Mouse (Mus musculus) cerebellum, adult 11 months (tissue): ENCODE results near the gene Gab2.

Experiments
- DNase-seq: peaks from one replicate; pipeline ENCODE4 v3.0.0; 2022

Gab2 gene

DNA sequence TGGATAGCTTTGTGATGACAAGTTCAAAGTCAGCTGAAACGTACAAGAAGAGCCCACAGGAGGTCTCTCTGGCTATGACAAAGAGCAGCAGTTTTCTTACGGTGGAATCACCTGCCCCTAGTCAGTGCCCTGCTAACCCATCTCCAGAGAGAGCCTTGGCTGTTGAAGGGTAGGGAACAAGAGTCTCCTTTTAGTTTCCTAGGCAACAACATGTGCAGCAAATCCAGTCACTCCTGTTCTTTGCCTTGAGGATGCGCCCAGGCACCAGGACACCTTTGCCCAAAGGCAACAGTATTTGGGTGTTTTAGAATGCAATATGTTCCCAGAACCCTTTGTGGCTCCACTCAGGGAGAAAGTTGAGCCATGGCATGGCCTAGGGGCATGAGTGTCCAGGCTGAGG lies 266.9 kb downstream of the Gab2 start:
- DNase-seq: no peak

DNA sequence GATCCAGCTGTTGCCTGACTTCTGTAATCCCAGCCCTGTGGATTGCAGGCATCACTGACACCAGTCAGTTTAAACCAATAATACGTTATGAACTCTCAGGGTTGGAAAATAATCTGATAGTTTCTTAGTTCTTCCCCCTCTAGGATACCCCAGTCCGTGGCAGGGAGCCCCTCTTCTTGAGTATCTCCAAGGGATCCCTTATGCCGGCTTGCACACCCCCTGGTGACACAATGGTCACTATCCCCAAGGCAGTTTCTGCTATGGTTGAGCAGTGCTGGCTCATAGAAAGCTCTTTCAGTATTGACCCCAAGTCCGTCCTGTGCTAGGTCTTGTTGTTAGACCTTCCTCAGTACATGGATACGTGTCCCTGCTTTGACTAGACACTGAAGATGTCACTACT lies 267.4 kb downstream of the Gab2 start:
- no peak for DNase-seq

DNA sequence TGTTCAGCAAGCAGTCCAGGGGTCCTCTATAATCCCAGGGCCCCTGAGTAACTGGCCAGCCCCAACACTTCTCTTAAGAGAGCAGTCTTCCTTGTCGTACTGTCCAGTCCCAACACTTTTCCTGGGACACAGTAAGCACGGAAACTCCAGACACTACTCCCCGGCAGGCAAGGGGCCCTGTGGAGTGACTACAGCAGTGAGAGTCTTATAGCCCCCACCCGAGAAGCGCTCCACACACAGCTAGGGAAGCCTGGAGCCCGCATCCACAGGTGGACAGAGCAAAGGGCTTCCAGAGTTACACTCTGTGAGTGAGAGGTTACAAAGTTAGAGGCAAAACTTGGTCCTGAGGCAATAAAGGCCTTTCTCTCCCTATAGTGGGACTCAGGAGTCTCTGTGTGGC lies 268.1 kb downstream of the Gab2 start:
- no peak for DNase-seq

DNA sequence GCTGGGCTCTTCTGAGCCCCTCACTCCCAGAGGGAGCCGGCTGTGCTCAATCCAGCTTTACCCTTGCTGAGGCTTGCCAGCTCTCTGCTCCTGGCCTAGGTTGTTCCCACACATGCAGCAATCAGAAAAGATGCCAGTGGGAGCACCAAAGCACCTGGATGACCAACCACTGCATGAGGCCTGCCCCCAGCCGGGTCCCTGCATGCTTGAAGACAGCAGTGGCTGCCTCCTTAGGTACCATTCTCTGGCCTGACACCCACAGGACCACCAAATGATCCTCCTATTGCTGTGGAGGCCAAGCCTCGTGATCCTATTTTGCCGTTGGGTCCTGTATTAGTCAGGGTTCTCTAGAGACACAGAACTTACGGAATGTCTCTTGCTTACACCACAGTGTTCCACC lies 269.5 kb downstream of the Gab2 start:
- no peak for DNase-seq

DNA sequence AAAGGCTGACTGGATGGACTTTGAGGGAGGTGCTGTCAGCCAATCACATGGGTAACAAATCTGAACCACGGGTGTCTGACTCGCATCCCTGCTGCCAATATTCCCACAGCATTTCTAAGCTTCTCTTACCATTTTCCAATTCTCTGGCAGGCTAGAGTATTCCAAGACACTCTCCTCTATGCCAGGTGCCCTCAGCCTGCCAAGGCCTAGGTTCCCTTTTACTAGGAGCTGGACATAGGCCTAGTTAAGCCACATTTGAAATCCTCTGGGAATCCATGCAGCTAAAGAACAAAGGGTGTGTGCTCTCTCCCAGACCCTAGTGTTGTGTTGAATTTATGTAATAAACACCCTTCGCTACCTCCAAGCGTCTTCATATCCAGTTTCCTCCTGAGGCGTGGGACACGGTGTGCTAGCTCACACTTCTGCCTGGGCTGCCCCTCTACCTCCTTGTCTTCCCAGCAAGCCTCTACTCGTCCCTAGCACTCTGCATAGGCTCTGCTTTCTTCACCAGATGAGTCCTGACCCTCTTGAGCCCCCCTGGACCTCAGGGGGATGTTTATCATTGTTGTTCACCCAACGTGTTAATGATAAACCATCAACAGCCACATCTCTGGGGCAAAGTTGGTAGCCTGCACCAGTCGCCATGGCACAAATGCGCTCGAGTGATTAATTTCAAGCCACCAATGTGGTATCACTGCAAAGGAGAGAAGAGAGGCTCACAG lies 270.6 kb downstream of the Gab2 start:
- no peak for DNase-seq

DNA sequence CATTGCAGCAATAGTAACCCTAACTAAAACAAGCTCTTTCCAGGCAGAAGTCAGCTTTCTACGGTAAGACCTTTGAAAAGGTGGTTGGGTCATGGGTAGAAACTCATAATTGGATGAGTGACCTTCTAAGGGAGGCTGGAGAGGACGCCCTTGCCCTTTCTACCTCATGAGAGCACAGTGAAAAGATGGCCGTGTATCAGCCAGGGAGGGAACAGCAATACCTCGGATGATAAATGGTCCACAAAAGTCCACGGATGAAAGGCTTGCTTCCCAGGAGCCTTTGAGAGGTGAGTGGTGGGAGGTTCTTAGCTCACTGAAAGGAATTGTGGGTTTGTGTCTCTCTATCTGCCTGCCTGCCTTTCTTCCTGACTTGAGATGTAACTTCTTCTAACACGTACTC lies 272.0 kb downstream of the Gab2 start:
- DNase-seq: no peak

DNA sequence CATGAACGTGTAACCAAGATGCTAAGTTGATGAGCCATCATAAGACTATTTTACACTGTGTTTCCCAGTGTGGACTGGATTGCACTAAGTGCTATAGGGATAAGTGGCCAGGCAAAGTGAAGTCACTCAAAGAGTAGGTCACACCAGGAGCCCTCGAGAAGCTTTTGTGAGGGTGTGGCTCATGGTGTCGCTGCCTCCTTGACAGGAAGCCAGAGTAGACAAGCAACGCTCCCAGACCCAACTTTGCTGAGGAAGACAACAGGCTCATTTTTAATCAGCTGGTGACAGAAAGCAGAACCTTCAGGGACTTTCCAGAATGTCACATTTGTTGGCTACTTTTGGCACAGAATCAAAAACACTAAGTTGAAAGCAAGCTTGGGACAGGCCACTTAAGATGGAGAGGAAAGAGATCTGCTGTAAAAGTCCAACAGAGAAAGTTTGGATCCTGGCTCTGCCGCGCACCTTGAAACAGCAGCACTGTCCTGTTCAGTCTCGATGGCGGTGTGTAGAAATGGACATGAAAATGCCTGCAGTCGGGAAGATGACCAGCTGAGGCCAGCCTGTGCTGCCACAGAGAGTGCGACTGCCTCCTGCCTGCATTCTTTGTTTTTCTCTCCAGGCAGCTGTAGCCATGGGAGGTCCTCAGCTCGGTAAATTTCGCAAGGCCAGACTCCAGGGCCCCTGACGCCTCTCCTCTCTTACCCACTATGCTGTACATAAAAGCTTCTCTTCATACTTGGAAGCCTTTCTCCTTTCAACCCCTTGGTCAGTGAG lies 273.9 kb downstream of the Gab2 start:
- DNase-seq: no peak

DNA sequence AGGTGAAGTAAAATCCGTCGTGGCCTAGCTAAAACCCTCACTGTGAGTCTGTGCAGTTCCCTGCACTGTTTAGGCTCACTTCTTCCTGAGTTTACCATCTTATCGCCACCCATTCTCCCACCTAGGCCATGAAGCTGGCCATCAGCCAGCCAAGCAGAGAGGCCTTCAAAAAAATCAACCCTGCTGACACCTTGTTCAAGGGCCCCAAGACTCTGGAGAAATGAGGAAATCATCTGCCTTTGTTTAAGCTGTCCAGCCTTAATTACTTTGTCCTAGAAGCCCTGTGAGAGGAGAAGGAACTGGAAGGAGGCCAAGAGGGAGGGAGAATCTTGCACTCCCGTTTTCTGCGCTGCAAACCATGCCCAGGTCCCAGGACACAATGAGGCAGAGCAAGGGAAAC lies 274.9 kb downstream of the Gab2 start:
- no peak for DNase-seq

DNA sequence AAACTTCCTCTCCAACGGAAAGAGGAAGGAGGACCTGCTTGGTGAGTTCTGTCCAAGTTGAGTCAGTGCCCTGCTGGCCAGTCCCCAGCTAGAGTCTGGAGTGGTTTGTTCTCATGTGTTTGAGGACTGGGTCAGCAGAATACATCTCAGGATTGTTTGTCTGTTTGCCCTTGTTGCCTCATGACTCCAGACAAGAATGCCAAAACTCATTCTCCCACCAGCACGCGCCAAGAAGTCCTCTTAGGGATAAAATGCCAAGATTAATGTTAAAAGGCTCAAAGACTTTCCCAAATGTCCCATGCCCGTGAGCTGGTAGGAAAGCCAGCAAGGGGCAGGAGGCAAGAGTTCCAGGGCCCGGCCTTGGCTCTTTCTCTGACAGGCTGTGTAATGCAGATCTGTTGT lies 275.5 kb downstream of the Gab2 start:
- DNase-seq: no peak

DNA sequence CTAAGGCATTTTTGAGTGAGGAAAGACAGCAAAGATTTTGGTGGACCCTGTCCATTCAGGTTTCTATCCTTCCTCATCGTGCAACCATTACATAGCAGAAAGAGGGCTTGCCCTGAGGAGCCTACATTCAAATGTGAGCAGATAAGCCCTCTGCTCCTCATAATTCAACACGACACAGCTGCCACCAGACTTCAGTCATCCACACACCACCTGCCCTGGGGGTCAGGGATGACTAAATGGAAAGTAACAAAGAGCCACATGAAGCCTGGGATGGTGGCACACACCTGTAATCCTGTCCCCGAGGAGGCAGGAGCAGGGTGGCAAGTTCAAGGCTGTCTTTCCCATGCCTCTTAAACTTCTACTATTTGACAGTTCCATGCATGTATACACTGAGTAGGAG lies 276.5 kb downstream of the Gab2 start:
- no peak for DNase-seq

DNA sequence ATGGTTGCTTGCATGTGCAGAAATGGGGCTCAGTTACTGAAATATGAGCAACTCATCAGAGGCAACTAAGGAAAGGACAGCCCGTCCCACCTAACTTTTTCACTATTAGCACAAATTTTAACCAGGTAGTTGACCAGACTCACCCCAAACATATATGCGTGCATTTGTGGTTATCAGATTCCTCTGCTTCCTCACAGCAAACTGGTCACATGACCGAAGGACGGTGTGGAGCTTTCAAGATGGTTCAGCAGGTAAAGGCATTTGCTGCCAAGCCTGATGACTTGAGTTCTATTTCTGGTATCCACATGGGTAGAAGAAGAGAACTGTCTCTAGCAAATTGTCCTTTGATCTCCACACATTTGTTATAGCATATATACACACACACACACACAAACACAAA lies 277.0 kb downstream of the Gab2 start:
- DNase-seq: no peak
